Comparison of ENCODE assay signal across 8 mouse cellular contexts in genomic region chr7:132806286-132806685, GRCm38 (mm10). TPM values are rescaled to one million over a fixed set of nuclear protein-coding genes. Genes with fewer than 3 reads are reported as not detected.
DNase-seq lines count a peak whose midpoint lies in the region; ATAC-seq lines count a peak whose summit lies in the region.

No protein-coding gene starts in this region.

- H3K36me3 ChIP-seq in forebrain, embryonic 12.5 days (replicated peaks), result peaks cover 7% of the 10 kb centered on the region; the same call in 1 of the 2 replicates

- 54% methylated on average over 5 of the region's 5 CpGs for WGBS in forebrain, embryonic 12.5 days

- no peak overlapping the region for H3K4me2 ChIP-seq in forebrain, embryonic 12.5 days

- peaks cover 75% of the 10 kb centered on the region for H3K4me1 ChIP-seq in brown adipose tissue, adult 24 weeks (ENCODE audit: control insufficient read depth, insufficient read depth, insufficient read length, low read length)
- peaks cover 64% of the 10 kb centered on the region for H3K4me1 ChIP-seq in forebrain, embryonic 12.5 days

- peak overlapping the region; percentile 69 for H3K27ac ChIP-seq in brown adipose tissue, adult 24 weeks (replicated peaks; ENCODE audit: low read depth, low read length)
- peak overlapping the region; percentile 90; the same call in 1 of the 2 replicates for H3K27ac ChIP-seq in forebrain, embryonic 12.5 days

- H3K9ac ChIP-seq in forebrain, embryonic 12.5 days, result 0 out of 2 replicates have a peak overlapping the region, but pooled peaks have one; percentile 21

- DNase-seq in kidney, postnatal 10 days, result peak; percentile 49
- no peak for DNase-seq in kidney, postnatal 4 days
- DNase-seq in heart, postnatal 36 days, result peak; percentile 65 to 72
- DNase-seq in urinary bladder, postnatal 25 days (ENCODE audit: low spot score), result no peak
- no peak for DNase-seq in c-Kit-positive CD71-positive TER-119-positive erythroid progenitor cells, embryonic 14.5 days (ENCODE audit: low spot score)

- no peaks in the 10 kb centered on the region for H3K27me3 ChIP-seq in forebrain, embryonic 12.5 days

- no peak overlapping the region for H3K4me3 ChIP-seq in brown adipose tissue, adult 24 weeks (ENCODE audit: insufficient read depth, low read depth, low read length)
- no peak overlapping the region for H3K4me3 ChIP-seq in forebrain, embryonic 12.5 days (replicated peaks)

- H3K9me3 ChIP-seq in forebrain, embryonic 12.5 days, result no peaks in the 10 kb centered on the region

- intact Hi-C loops in heart, postnatal 36 days (cut with DNase I), result no loop called here

- no peak for ATAC-seq in forebrain, embryonic 12.5 days (ENCODE audit: low FRiP score)
- no peak for ATAC-seq in megakaryocyte progenitor cell, adult 5-6 weeks (replicated peaks; ENCODE audit: poor library complexity)

RNA-seq across cellular contexts. Expression of gene Fam53b, which starts 7.4 kb away (rescaled TPM):
- 44.1 and 50.2 TPM in 2 replicates for polyA plus RNA-seq in brown adipose tissue, adult 24 weeks (2012; ENCODE audit: insufficient read depth, insufficient read length, missing spikeins)
- 41.7 and 47.7 TPM in 2 replicates for polyA plus RNA-seq in forebrain, embryonic 12.5 days (2016; fragmentation: Nextera tagmentation; extraction: Ambion mirVana)
- total RNA-seq in heart, postnatal 36 days (2021), result 10 to 100 TPM; 22.7 to 25.5 TPM
- total RNA-seq in megakaryocyte progenitor cell, adult 5-6 weeks (2015), result 16.0 and 21.5 TPM in 2 replicates
- total RNA-seq in megakaryocyte progenitor cell, adult 5-6 weeks (2017), result 12.2 and 15.9 TPM in 2 replicates

RNA-seq across cellular contexts. Expression of gene Eef1akmt2, which starts 46.2 kb away (rescaled TPM):
- 28.0 and 35.9 TPM in 2 replicates for polyA plus RNA-seq in brown adipose tissue, adult 24 weeks (2012; ENCODE audit: insufficient read depth, insufficient read length, missing spikeins)
- 93.6 and 93.7 TPM in 2 replicates for polyA plus RNA-seq in forebrain, embryonic 12.5 days (2016; fragmentation: Nextera tagmentation; extraction: Ambion mirVana)
- 10 to 100 TPM in 1 of 2 experiments, 1 to 10 TPM in 1; 8.3 to 10.4 TPM for total RNA-seq in heart, postnatal 36 days (2021)
- 27.3 and 38.6 TPM in 2 replicates for total RNA-seq in megakaryocyte progenitor cell, adult 5-6 weeks (2015)
- total RNA-seq in megakaryocyte progenitor cell, adult 5-6 weeks (2017), result 48.3 and 48.9 TPM in 2 replicates

RNA-seq across cellular contexts. Expression of gene Abraxas2, which starts 52.7 kb away (rescaled TPM):
- 24.7 and 25.6 TPM in 2 replicates for polyA plus RNA-seq in brown adipose tissue, adult 24 weeks (2012; ENCODE audit: insufficient read depth, insufficient read length, missing spikeins)
- 37.2 and 38.7 TPM in 2 replicates for polyA plus RNA-seq in forebrain, embryonic 12.5 days (2016; fragmentation: Nextera tagmentation; extraction: Ambion mirVana)
- 10 to 100 TPM; 18.8 to 23.3 TPM for total RNA-seq in heart, postnatal 36 days (2021)
- total RNA-seq in megakaryocyte progenitor cell, adult 5-6 weeks (2015), result 48.6 and 48.9 TPM in 2 replicates
- total RNA-seq in megakaryocyte progenitor cell, adult 5-6 weeks (2017), result 38.6 and 45.9 TPM in 2 replicates

Comparison
In these comparisons a context has a peak if more than half of its experiments do, and no peak if none do; other contexts are left out.
1. DNase-seq: peak in kidney, postnatal 10 days (single experiment) and heart, postnatal 36 days (2 of 2); none in kidney, postnatal 4 days (0 of 2), urinary bladder, postnatal 25 days (single experiment) and c-Kit-positive CD71-positive TER-119-positive erythroid progenitor cells, embryonic 14.5 days (single experiment).